Mouse (Mus musculus) embryonic fibroblast, embryonic 13.5 days (primary cell): Measurements from ENCODE around the gene Casp9.

Experiments used
- CTCF ChIP-seq: IDR thresholded peaks from 2 replicates; pipeline ENCODE4 v1.5.1; 2011; ENCODE audit warnings: mild to moderate bottlenecking, control low read depth, low read length, moderate library complexity, borderline replicate concordance; ENCODE audit not compliant: insufficient read depth
- POLR2A ChIP-seq: IDR thresholded peaks from 2 replicates; pipeline ENCODE4 v1.6.1; 2011; ENCODE audit warnings: low read depth, mild to moderate bottlenecking, control low read depth, low read length, moderate library complexity

GRCm38 (mm10) chr4:141861591-141862295, 68.3 kb downstream of the Casp9 start:
- TF ChIP-seq CTCF: no peak
- no peak for TF ChIP-seq POLR2A
